ENCODE assay signal across 8 mouse cellular contexts in genomic region chr14:21983950-21984730, GRCm38 (mm10). TPM values are rescaled to one million over a fixed set of nuclear protein-coding genes. Genes with fewer than 3 reads are reported as not detected.
A peak's percentile ranks its signal among the peaks of the same experiment; 100 is the strongest.
DNase-seq lines count a peak whose midpoint lies in the region; ATAC-seq and TF ChIP-seq lines count a peak whose summit lies in the region.

No protein-coding gene starts in this region.

- no peak for DNase-seq in layer of hippocampus, adult 2 months (ENCODE audit: low spot score in 2 of 2)
- no peak for DNase-seq in layer of hippocampus, postnatal 14 days (ENCODE audit: low spot score in 2 of 2)
- no peak for DNase-seq in forebrain, embryonic 11.5 days (ENCODE audit: low spot score)
- DNase-seq in limb, embryonic 11.5 days (ENCODE audit: low spot score): no peak
- DNase-seq in retina, embryonic 14.5 days (ENCODE audit: low spot score): peak; percentile 52
- no peak for DNase-seq in right cerebral cortex, postnatal 36 days (ENCODE audit: low spot score in 2 of 2)
- DNase-seq in cerebellum, adult 18-20 months: no peak
- no peak for DNase-seq in cerebellum, postnatal 14 days

- peak overlapping the region; percentile 93 for H3K4me2 ChIP-seq in forebrain, embryonic 11.5 days (ENCODE audit: low read depth, low read length, severe bottlenecking)
- peak overlapping the region; percentile 80 for H3K4me2 ChIP-seq in limb, embryonic 11.5 days (ENCODE audit: low read depth, severe bottlenecking)

- ATAC-seq in forebrain, embryonic 11.5 days (replicated peaks; ENCODE audit: low FRiP score): no peak
- ATAC-seq in limb, embryonic 11.5 days (ENCODE audit: insufficient number of reproducible peaks, low FRiP score, low TSS enrichment, low read depth): no peak

- H3K27me3 ChIP-seq in forebrain, embryonic 11.5 days (ENCODE audit: control insufficient read depth, insufficient read depth, low read length): peaks cover 33% of the 10 kb centered on the region
- H3K27me3 ChIP-seq in limb, embryonic 11.5 days (ENCODE audit: control insufficient read depth, insufficient read depth, low read length): peaks cover 6% of the 10 kb centered on the region

- H3K9ac ChIP-seq in forebrain, embryonic 11.5 days (ENCODE audit: low read length): peak overlapping the region; percentile 86
- H3K9ac ChIP-seq in limb, embryonic 11.5 days (ENCODE audit: low read length): peak overlapping the region; percentile 94

- no peak for TF ChIP-seq CTCF in layer of hippocampus, adult 2 months (conservative IDR thresholded peaks at IDR 0.05)

- peak overlapping the region; percentile 13; the same call in 1 of the 2 replicates for H3K4me3 ChIP-seq in layer of hippocampus, adult 2 months
- peak overlapping the region; percentile 76 for H3K4me3 ChIP-seq in forebrain, embryonic 11.5 days (ENCODE audit: low read depth, low read length)
- peak overlapping the region; percentile 87 for H3K4me3 ChIP-seq in limb, embryonic 11.5 days (ENCODE audit: low read depth, low read length)

- H3K9me3 ChIP-seq in forebrain, embryonic 11.5 days (ENCODE audit: control insufficient read depth, low read length): no peaks in the 10 kb centered on the region
- no peaks in the 10 kb centered on the region for H3K9me3 ChIP-seq in limb, embryonic 11.5 days (ENCODE audit: control insufficient read depth, low read length)

- peaks cover 27% of the 10 kb centered on the region for H3K4me1 ChIP-seq in forebrain, embryonic 11.5 days (replicated peaks; ENCODE audit: control insufficient read depth, insufficient read depth, low read length)
- H3K4me1 ChIP-seq in limb, embryonic 11.5 days (ENCODE audit: control insufficient read depth, insufficient read depth, low read length): peaks cover 12% of the 10 kb centered on the region

- H3K36me3 ChIP-seq in forebrain, embryonic 11.5 days (ENCODE audit: control insufficient read depth, insufficient read depth, low read length): no peaks in the 10 kb centered on the region; the same call in 1 of the 2 replicates
- peaks cover 2% of the 10 kb centered on the region; the same call in 1 of the 2 replicates for H3K36me3 ChIP-seq in limb, embryonic 11.5 days (ENCODE audit: control insufficient read depth, insufficient read depth, low read length)

- no peak overlapping the region for H3K27ac ChIP-seq in layer of hippocampus, adult 2 months
- 0 out of 2 replicates have a peak overlapping the region, but pooled peaks have one; percentile 27 for H3K27ac ChIP-seq in forebrain, embryonic 11.5 days (ENCODE audit: low read depth, low read length)
- H3K27ac ChIP-seq in limb, embryonic 11.5 days (replicated peaks; ENCODE audit: low read depth, low read length): no peak overlapping the region

- 2% methylated on average over 18 of the region's 18 CpGs for WGBS in forebrain, embryonic 11.5 days
- WGBS in limb, embryonic 11.5 days: 3% methylated on average over 18 of the region's 18 CpGs

RNA-seq across cellular contexts. Expression of gene Zfp503, which starts 5.3 kb away (rescaled TPM):
- total RNA-seq in layer of hippocampus, adult 2 months (2021): 1 to 10 TPM; 2.2 to 2.5 TPM
- total RNA-seq in layer of hippocampus, postnatal 14 days (2021): 1 to 10 TPM; 2.9 TPM
- polyA plus RNA-seq in forebrain, embryonic 11.5 days (2014; fragmentation: Nextera tagmentation; extraction: Ambion mirVana): 6.6 and 6.7 TPM in 2 replicates
- polyA plus RNA-seq in limb, embryonic 11.5 days (2014; fragmentation: Nextera tagmentation; extraction: Ambion mirVana): 12.8 and 16.1 TPM in 2 replicates

RNA-seq across cellular contexts. Expression of gene Lrmda, which starts 35.4 kb away (rescaled TPM):
- 1 to 10 TPM in 1 of 2 experiments, under 1 TPM in 1; 0.87 to 1.5 TPM for total RNA-seq in layer of hippocampus, adult 2 months (2021)
- under 1 TPM in 1 of 2 experiments, not detected in 1; 0.95 TPM for total RNA-seq in layer of hippocampus, postnatal 14 days (2021)
- not detected in 2 replicates for polyA plus RNA-seq in forebrain, embryonic 11.5 days (2014; fragmentation: Nextera tagmentation; extraction: Ambion mirVana)
- polyA plus RNA-seq in limb, embryonic 11.5 days (2014; fragmentation: Nextera tagmentation; extraction: Ambion mirVana): 0.20 and 0.52 TPM in 2 replicates

Comparison
In these comparisons a context has a peak if more than half of its experiments do, and no peak if none do; other contexts are left out.
1. H3K4me3 ChIP-seq: peak in every context shown above with its lines; median percentile 87 in limb, embryonic 11.5 days; 76 in forebrain, embryonic 11.5 days; 13 in layer of hippocampus, adult 2 months.